Comparison of ENCODE assay signal across 10 mouse cellular contexts in the genomic region with DNA sequence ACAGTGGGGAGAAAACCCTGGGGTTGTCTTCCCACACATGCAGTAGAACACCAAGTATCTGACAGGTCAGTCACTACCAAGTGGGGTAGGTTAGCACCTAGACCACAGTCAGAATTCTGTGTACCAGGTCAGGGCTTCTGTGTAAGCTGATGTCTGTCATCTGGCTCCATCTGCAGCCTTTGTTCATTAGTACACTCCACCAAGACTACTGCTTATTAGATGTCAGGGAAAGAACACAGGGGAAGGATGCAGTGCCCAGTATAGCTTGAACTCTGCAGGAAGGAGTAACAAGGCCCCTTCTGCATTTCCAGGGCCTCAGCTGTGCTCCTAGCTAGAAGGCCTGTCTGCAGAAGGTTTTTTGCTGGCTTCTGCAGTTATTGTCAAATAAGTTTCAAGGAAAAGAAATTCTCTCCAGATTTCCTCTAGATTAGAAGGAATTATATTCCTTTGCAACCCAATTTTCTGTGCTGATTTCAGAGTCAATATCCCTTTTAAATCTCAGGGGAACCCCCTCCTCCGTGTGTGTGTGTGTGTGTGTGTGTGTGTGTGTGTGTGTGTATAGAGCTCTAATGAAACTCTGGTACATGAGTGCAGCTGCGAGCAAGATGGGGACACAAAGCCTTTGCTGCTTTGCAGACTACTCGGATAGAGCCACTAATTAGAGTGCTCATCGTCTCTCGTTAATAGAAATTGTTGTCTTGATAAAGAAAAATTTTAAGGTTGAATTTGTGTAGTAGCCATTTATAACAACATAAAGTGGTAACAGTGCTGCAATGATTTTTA.
A peak's percentile ranks its signal among the peaks of the same experiment; 100 is the strongest.
DNase-seq lines count a peak whose midpoint lies in the region; ATAC-seq lines count a peak whose summit lies in the region.
"Had no signal": no experiment of that assay in that cellular context is flagged by ENCODE, and none has a peak within 500 bp of the region (broad histone marks: within the 10 kb centered on the region; RNA-seq: fewer than 3 reads in every experiment).

No protein-coding gene starts in this region.

- H3K4me1 ChIP-seq in kidney, embryonic 16.5 days (ENCODE audit: insufficient read depth, low read length): no peaks in the 10 kb centered on the region
- H3K4me1 ChIP-seq in embryonic facial prominence, embryonic 14.5 days (ENCODE audit: control insufficient read depth, insufficient read depth, low read length): no peaks in the 10 kb centered on the region
- H3K4me1 ChIP-seq in midbrain, embryonic 12.5 days: peaks cover 16% of the 10 kb centered on the region
- H3K4me1 ChIP-seq: heart, embryonic 15.5 days had no signal

- DNase-seq in kidney, adult 8-10 months: no peak
- peak; percentile 67 for DNase-seq in brain, adult 2 months (ENCODE audit: low read depth, low spot score)
- peak; percentile 24 for DNase-seq in embryonic facial prominence, embryonic 14.5 days (ENCODE audit: low spot score)
- no peak for DNase-seq in liver
- no peak for DNase-seq in right cerebral cortex, postnatal 14 days
- DNase-seq: cerebellum, postnatal 14 days; lung, postnatal 36 days had no signal

- ATAC-seq in kidney, embryonic 16.5 days (ENCODE audit: low FRiP score, low TSS enrichment): peak; percentile 57; the same call in 1 of the 2 replicates
- ATAC-seq in embryonic facial prominence, embryonic 14.5 days (ENCODE audit: low read depth): no peak
- ATAC-seq in midbrain, embryonic 12.5 days (ENCODE audit: low FRiP score, low read depth): peak; percentile 55

- no peaks in the 10 kb centered on the region for H3K27me3 ChIP-seq in kidney, embryonic 16.5 days (ENCODE audit: insufficient read depth, low read length)
- no peaks in the 10 kb centered on the region for H3K27me3 ChIP-seq in embryonic facial prominence, embryonic 14.5 days (replicated peaks; ENCODE audit: control insufficient read depth, insufficient read depth, low read length)
- no peaks in the 10 kb centered on the region for H3K27me3 ChIP-seq in midbrain, embryonic 12.5 days
- H3K27me3 ChIP-seq: heart, embryonic 15.5 days had no signal

- H3K4me2 ChIP-seq in kidney, embryonic 16.5 days (replicated peaks; ENCODE audit: low read depth, low read length): no peak overlapping the region
- H3K4me2 ChIP-seq in embryonic facial prominence, embryonic 14.5 days (ENCODE audit: low read depth, low read length): no peak overlapping the region
- H3K4me2 ChIP-seq in midbrain, embryonic 12.5 days (replicated peaks): no peak overlapping the region
- H3K4me2 ChIP-seq: heart, embryonic 15.5 days had no signal

- no peak overlapping the region for H3K27ac ChIP-seq in kidney, embryonic 16.5 days (ENCODE audit: low read length)
- H3K27ac ChIP-seq in embryonic facial prominence, embryonic 14.5 days (replicated peaks; ENCODE audit: low read depth, low read length): no peak overlapping the region
- peak overlapping the region; percentile 56; the same call in 1 of the 2 replicates for H3K27ac ChIP-seq in midbrain, embryonic 12.5 days (replicated peaks)
- H3K27ac ChIP-seq: heart, embryonic 15.5 days had no signal

- no peaks in the 10 kb centered on the region for H3K9me3 ChIP-seq in kidney, embryonic 16.5 days (ENCODE audit: low read length)
- no peaks in the 10 kb centered on the region for H3K9me3 ChIP-seq in embryonic facial prominence, embryonic 14.5 days (ENCODE audit: control insufficient read depth, low read length)
- no peaks in the 10 kb centered on the region for H3K9me3 ChIP-seq in midbrain, embryonic 12.5 days
- H3K9me3 ChIP-seq: heart, embryonic 15.5 days had no signal

- 59% methylated on average over 5 of the region's 5 CpGs for WGBS in kidney, embryonic 16.5 days
- WGBS in embryonic facial prominence, embryonic 14.5 days: 60% methylated on average over 5 of the region's 5 CpGs
- WGBS in midbrain, embryonic 12.5 days: 52% methylated on average over 5 of the region's 5 CpGs

- H3K36me3 ChIP-seq in kidney, embryonic 16.5 days (ENCODE audit: insufficient read depth, low read length): no peaks in the 10 kb centered on the region
- H3K36me3 ChIP-seq in embryonic facial prominence, embryonic 14.5 days (ENCODE audit: control insufficient read depth, insufficient read depth, low read length): no peaks in the 10 kb centered on the region
- H3K36me3 ChIP-seq in midbrain, embryonic 12.5 days: no peaks in the 10 kb centered on the region
- H3K36me3 ChIP-seq: heart, embryonic 15.5 days had no signal

- no peak overlapping the region for H3K9ac ChIP-seq in kidney, embryonic 16.5 days (replicated peaks; ENCODE audit: low read length)
- H3K9ac ChIP-seq in embryonic facial prominence, embryonic 14.5 days (ENCODE audit: low read depth, low read length): no peak overlapping the region
- no peak overlapping the region for H3K9ac ChIP-seq in midbrain, embryonic 12.5 days (replicated peaks)
- H3K9ac ChIP-seq: heart, embryonic 15.5 days had no signal

- no peak overlapping the region for H3K4me3 ChIP-seq in kidney, embryonic 16.5 days (ENCODE audit: low read length)
- H3K4me3 ChIP-seq in embryonic facial prominence, embryonic 14.5 days (ENCODE audit: low read depth, low read length): no peak overlapping the region
- no peak overlapping the region for H3K4me3 ChIP-seq in midbrain, embryonic 12.5 days
- H3K4me3 ChIP-seq: heart, embryonic 15.5 days had no signal

Comparison
In these comparisons a context has a peak if more than half of its experiments do, and no peak if none do; other contexts are left out.
1. DNase-seq: peak in brain, adult 2 months (single experiment) and embryonic facial prominence, embryonic 14.5 days (single experiment); none in kidney, adult 8-10 months (0 of 2), liver (single experiment) and right cerebral cortex, postnatal 14 days (single experiment).